Mouse (Mus musculus) MEL (cell line): ENCODE results near the gene Sar1a. TPM values are rescaled to one million over a fixed set of nuclear protein-coding genes. Genes with fewer than 3 reads are reported as not detected.

Experiments
- DNase-seq: peaks from one replicate; pipeline ENCODE4 v3.0.0; 2011; ENCODE audit warnings: low read depth, low spot score
- H3K27ac ChIP-seq: 2 replicates; pipeline ENCODE4 v1.5.1; 2012; ENCODE audit warnings: low read depth, mild to moderate bottlenecking, control low read depth, low read length, moderate library complexity; ENCODE audit not compliant: control insufficient read depth
- H3K27me3 ChIP-seq, 2 experiments: fragments of 150-350 bp in 1 of 2; sonication (generic) in 1 of 2; 2 replicates each; pipeline ENCODE4 v1.6.1; 2012; ENCODE audit warnings: low read length in 2 of 2, mild to moderate bottlenecking in 2 of 2, improper control_type of control experiment in 1 of 2, moderate library complexity in 1 of 2; ENCODE audit not compliant: insufficient read depth in 2 of 2, control insufficient read depth in 1 of 2
- H3K36me3 ChIP-seq, 2 experiments: 2 replicates each; pipeline ENCODE4 v1.6.1; 2012 to 2014; ENCODE audit warnings: low read length in 2 of 2, improper control_type of control experiment in 1 of 2, inconsistent platforms in 1 of 2, mild to moderate bottlenecking in 1 of 2; ENCODE audit not compliant: insufficient read depth in 2 of 2, control insufficient read depth in 1 of 2
- H3K4me1 ChIP-seq, 2 experiments: fragments of 150-350 bp in 1 of 2; sonication (generic) in 1 of 2; 2 replicates each; pipeline ENCODE4 v1.6.1; 2012; ENCODE audit warnings: low read length in 2 of 2, improper control_type of control experiment in 1 of 2, mild to moderate bottlenecking in 1 of 2; ENCODE audit not compliant: insufficient read depth in 2 of 2, control insufficient read depth in 1 of 2
- H3K4me3 ChIP-seq, 2 experiments: fragments of 150-350 bp in 1 of 2; sonication (generic) in 1 of 2; 2 replicates each; pipeline ENCODE4 v1.5.1; 2012; ENCODE audit warnings: low read depth in 2 of 2, low read length in 2 of 2, mild to moderate bottlenecking in 2 of 2, moderate library complexity in 2 of 2, control low read depth in 1 of 2, improper control_type of control experiment in 1 of 2; ENCODE audit not compliant: control insufficient read depth in 1 of 2, insufficient read depth in 1 of 2
- H3K79me2 ChIP-seq: 2 replicates; pipeline ENCODE4 v1.6.1; 2012; ENCODE audit warnings: mild to moderate bottlenecking, low read length, moderate library complexity; ENCODE audit not compliant: control insufficient read depth, poor library complexity, insufficient read depth
- H3K9ac ChIP-seq: 2 replicates; pipeline ENCODE4 v1.6.1; 2012; ENCODE audit warnings: low read depth, mild to moderate bottlenecking, control low read depth, low read length, moderate library complexity; ENCODE audit not compliant: control insufficient read depth, poor library complexity, severe bottlenecking
- H3K9me3 ChIP-seq: fragments of 150-350 bp; sonication (generic); replicated peaks from 2 replicates; pipeline ENCODE4 v1.6.1; 2012; ENCODE audit warnings: mild to moderate bottlenecking, low read length, improper control_type of control experiment, moderate library complexity; ENCODE audit not compliant: insufficient read depth
- BHLHE40 ChIP-seq: IDR thresholded peaks from 2 replicates; pipeline ENCODE4 v1.6.1; 2012; ENCODE audit warnings: low read depth, mild to moderate bottlenecking, inconsistent platforms, low read length, improper control_type of control experiment, borderline replicate concordance
- CHD1 ChIP-seq: IDR thresholded peaks from 2 replicates; pipeline ENCODE4 v1.6.1; 2012; ENCODE audit warnings: low read depth, mild to moderate bottlenecking, inconsistent platforms, low read length, improper control_type of control experiment
- CTCF ChIP-seq, 3 experiments: IDR thresholded peaks in 2 of 3; conservative IDR thresholded peaks in 1 of 3; 2 replicates each; pipeline ENCODE4 v1.5.1; 2011 to 2012; ENCODE audit warnings: low read length in 3 of 3, low read depth in 2 of 3, mild to moderate bottlenecking in 2 of 3, improper control_type of control experiment in 1 of 3, inconsistent platforms in 1 of 3, mixed read lengths in 1 of 3, moderate library complexity in 1 of 3; ENCODE audit not compliant: control insufficient read depth in 1 of 3, insufficient read depth in 1 of 3, poor library complexity in 1 of 3, severe bottlenecking in 1 of 3
- ELF1 ChIP-seq: IDR thresholded peaks from 2 replicates; pipeline ENCODE4 v1.6.1; 2014; ENCODE audit warnings: low read depth, mild to moderate bottlenecking, inconsistent platforms, low read length, improper control_type of control experiment, moderate library complexity
- ETS1 ChIP-seq: IDR thresholded peaks from 2 replicates; pipeline ENCODE4 v1.6.1; 2012; ENCODE audit warnings: low read depth, mild to moderate bottlenecking, inconsistent platforms, low read length, improper control_type of control experiment, moderate library complexity
- GABPA ChIP-seq: IDR thresholded peaks from 2 replicates; pipeline ENCODE4 v1.6.1; 2012; ENCODE audit warnings: low read depth, mild to moderate bottlenecking, inconsistent platforms, low read length, improper control_type of control experiment, moderate library complexity
- GATA1 ChIP-seq: IDR thresholded peaks from 2 replicates; pipeline ENCODE4 v1.6.1; 2011; ENCODE audit warnings: low read depth, low read length, improper control_type of control experiment
- JUND ChIP-seq: IDR thresholded peaks from 2 replicates; pipeline ENCODE4 v1.6.1; 2011; ENCODE audit warnings: low read depth, mild to moderate bottlenecking, improper control_type of control experiment, low read length
- KAT2A ChIP-seq: conservative IDR thresholded peaks from 2 replicates; pipeline ENCODE4 v1.6.1; 2012; ENCODE audit warnings: low read depth, low read length, improper control_type of control experiment, inconsistent platforms
- MAX ChIP-seq: IDR thresholded peaks from 2 replicates; pipeline ENCODE4 v1.6.1; 2011; ENCODE audit warnings: low read length, improper control_type of control experiment
- MXI1 ChIP-seq: IDR thresholded peaks from 2 replicates; pipeline ENCODE4 v1.6.1; 2011; ENCODE audit warnings: mild to moderate bottlenecking, low read depth, low read length, improper control_type of control experiment
- RAD21 ChIP-seq: IDR thresholded peaks from 2 replicates; pipeline ENCODE4 v1.6.1; 2011; ENCODE audit warnings: mild to moderate bottlenecking, low read depth, low read length, improper control_type of control experiment
- TAL1 ChIP-seq: IDR thresholded peaks from 2 replicates; pipeline ENCODE4 v1.6.1; 2012; ENCODE audit warnings: mild to moderate bottlenecking, inconsistent platforms, low read length, moderate library complexity, mixed read lengths
- TCF12 ChIP-seq: IDR thresholded peaks from 2 replicates; pipeline ENCODE4 v1.6.1; 2014; ENCODE audit warnings: low read depth, mild to moderate bottlenecking, inconsistent platforms, low read length, improper control_type of control experiment, moderate library complexity
- USF1 ChIP-seq: IDR thresholded peaks from 2 replicates; pipeline ENCODE4 v1.6.1; 2014; ENCODE audit warnings: low read depth, mild to moderate bottlenecking, inconsistent platforms, low read length, improper control_type of control experiment, moderate library complexity
- USF2 ChIP-seq, 2 experiments: IDR thresholded peaks; 2 replicates each; pipeline ENCODE4 v1.6.1; 2011 to 2012; ENCODE audit warnings: improper control_type of control experiment in 2 of 2, low read length in 2 of 2, borderline replicate concordance in 1 of 2, inconsistent platforms in 1 of 2, low read depth in 1 of 2, mild to moderate bottlenecking in 1 of 2; ENCODE audit not compliant: insufficient read depth in 1 of 2
- ZC3H11A ChIP-seq: IDR thresholded peaks from 2 replicates; pipeline ENCODE4 v1.6.1; 2012; ENCODE audit warnings: low read depth, mild to moderate bottlenecking, inconsistent platforms, low read length, improper control_type of control experiment
- ZNF384 ChIP-seq: IDR thresholded peaks from 2 replicates; pipeline ENCODE4 v1.6.1; 2012; ENCODE audit warnings: low read depth, mild to moderate bottlenecking, inconsistent platforms, low read length, improper control_type of control experiment
- polyA plus RNA-seq, 2 experiments: library from polyadenylated mRNA; stranded (reverse) in 1 of 2; unstranded in 1 of 2; fragments of >175 nt in 1 of 2; fragments of >200 nt in 1 of 2; gene quantifications; 2 replicates each; pipeline versions ENCODE4 v1.2.1 to v1.2.4; 2012; ENCODE audit warnings: low replicate concordance in 2 of 2, low read depth in 1 of 2; ENCODE audit not compliant: insufficient read length in 2 of 2, insufficient read depth in 1 of 2, missing spikeins in 1 of 2
- total RNA-seq: library from RNA; depleted of rRNA; stranded (reverse); fragments of 300-350 nt; gene quantifications from 2 replicates; pipeline ENCODE4 v1.2.3, GENCODE M21; 2012

The Sar1a gene
- total and polyA plus RNA-seq, 3 experiments, result 133 to 135 TPM; not detected in 1

- TF ChIP-seq ZNF384, result no peak
- no peak for TF ChIP-seq TCF12
- no peak for TF ChIP-seq BHLHE40
- no peak for TF ChIP-seq CHD1
- TF ChIP-seq JUND, result peak; percentile 36; the same call in 1 of the 2 replicates
- TF ChIP-seq USF2 (IDR thresholded peaks at IDR 0.05; ENCODE audit: borderline replicate concordance in 1 of 2, insufficient read depth in 1 of 2, low read depth in 1 of 2, low read length in 2 of 2), result no peak
- no peak for TF ChIP-seq GABPA
- TF ChIP-seq GATA1, result no peak
- peak; percentile 30 to 82 (median 44); a peak in 5 of 6 replicates for TF ChIP-seq CTCF (IDR thresholded peaks at IDR 0.05 in 2 of 3, conservative IDR thresholded peaks at IDR 0.05 in 1 of 3; ENCODE audit: control insufficient read depth in 1 of 3, insufficient read depth in 1 of 3, low read depth in 2 of 3, low read length in 3 of 3, poor library complexity in 1 of 3, severe bottlenecking in 1 of 3)
- peak; percentile 72; the same call in 1 of the 2 replicates for TF ChIP-seq MAX
These were observed 15.0 kb downstream of the Sar1a start, which contains the start of gene Tysnd1 (continued) for GRCm38 (mm10) chr10:61694870-61695670.

GRCm38 (mm10) chr10:61695703-61696559 lies 15.8 kb downstream of the Sar1a start:
- H3K36me3 ChIP-seq, result peaks cover 4 to 7% of the 10 kb centered on the region in 2 experiments; a peak in 3 of 4 replicates
- H3K4me1 ChIP-seq, result peaks cover 0 to 12% of the 10 kb centered on the region in 2 experiments; a peak in 3 of 4 replicates
- no peak for TF ChIP-seq ELF1
- TF ChIP-seq KAT2A, result no peak
- TF ChIP-seq RAD21, result no peak
- no peak for TF ChIP-seq ZC3H11A
- TF ChIP-seq MXI1, result peak; percentile 80
- TF ChIP-seq MAX, result peak; percentile 69
- TF ChIP-seq USF1, result 0 out of 2 replicates have a peak, but pooled peaks have one; percentile 13
- TF ChIP-seq JUND, result 0 out of 2 replicates have a peak, but pooled peaks have one; percentile 3
- no peak for TF ChIP-seq TAL1
- TF ChIP-seq ETS1, result 0 out of 2 replicates have a peak, but pooled peaks have one; percentile 13
- peak; percentile 28 for DNase-seq
- peak overlapping the region; percentile 74 to 98 for H3K4me3 ChIP-seq
- no peaks in the 10 kb centered on the region for H3K9me3 ChIP-seq
- H3K9ac ChIP-seq, result peak overlapping the region; percentile 83
- 0 out of 2 replicates have a peak overlapping the region, but pooled peaks have one; percentile 46 for H3K27ac ChIP-seq
- H3K79me2 ChIP-seq, result peaks cover 33% of the 10 kb centered on the region
- H3K27me3 ChIP-seq, result no peaks in the 10 kb centered on the region
